Mouse (Mus musculus): Measurements from ENCODE around the gene Col4a1. TPM values are rescaled to one million over a fixed set of nuclear protein-coding genes. Genes with fewer than 3 reads are reported as not detected.

Gene Col4a1
- total RNA-seq, 1 experiment from 2014 or later = not detected

DNA sequence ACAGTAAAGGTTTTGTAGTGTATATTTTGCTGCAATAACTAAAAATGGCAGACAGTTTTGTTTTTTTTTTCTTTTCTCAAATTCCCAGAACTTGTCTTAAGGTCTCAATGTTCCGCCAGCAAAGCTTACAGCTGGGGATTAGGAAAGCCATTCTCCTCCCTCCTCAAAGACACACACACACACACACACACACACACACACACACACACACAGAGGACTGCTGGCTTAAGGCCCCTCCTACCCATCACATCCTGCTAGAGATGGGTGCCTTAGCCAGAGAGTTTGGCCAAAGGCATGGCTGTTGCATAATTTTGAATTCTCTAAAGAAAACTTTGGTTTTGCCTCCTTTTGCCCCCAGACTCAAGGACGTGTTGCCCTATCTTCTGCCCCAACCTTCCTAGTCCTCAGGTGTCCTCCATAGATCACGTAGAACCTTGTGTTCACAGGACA, 35.0 kb downstream of the Col4a1 start:
- no peak for ATAC-seq (ENCODE audit: extremely low read depth, insufficient number of reproducible peaks, low FRiP score, poor library complexity, severe bottlenecking)

DNA sequence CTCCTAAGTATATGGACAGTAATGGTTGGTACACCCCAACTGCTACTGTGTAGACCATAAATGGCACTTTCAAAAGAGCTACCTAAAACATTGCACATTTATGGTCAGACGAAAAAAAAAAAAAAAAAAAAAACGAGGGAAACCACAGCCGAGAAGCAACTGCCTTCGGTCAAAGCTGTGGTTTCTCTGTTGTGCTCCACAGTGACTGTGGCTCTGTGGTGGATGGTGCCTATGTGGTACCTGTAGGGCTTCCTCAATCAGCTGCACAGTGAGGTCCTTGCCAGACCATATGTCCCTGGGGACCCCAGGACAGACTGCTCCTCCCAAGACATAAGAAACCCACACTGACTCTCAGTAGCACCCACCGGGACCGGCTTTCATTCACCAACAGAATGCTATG, 36.3 kb downstream of the Col4a1 start:
- no peak for ATAC-seq (ENCODE audit: extremely low read depth, insufficient number of reproducible peaks, low FRiP score, poor library complexity, severe bottlenecking)

DNA sequence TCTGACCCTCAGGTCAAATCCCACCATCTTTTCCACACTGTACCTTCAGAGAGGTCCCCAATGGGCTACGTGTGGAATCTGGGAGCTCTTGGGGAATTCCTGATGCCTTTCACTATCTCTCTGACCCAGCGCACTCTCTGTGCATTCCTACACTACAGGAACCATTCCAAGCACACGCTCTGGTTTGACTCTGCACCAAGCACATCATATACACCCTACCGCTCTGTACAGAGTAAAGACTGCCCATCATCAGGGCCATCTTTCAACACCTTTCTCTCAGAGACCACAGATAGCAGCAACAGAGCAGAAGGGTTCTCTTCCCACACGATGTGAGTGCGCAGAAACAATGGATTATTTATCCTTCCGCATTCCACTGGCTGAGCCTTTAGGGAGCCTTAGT, 38.2 kb downstream of the Col4a1 start:
- no peak for ATAC-seq (ENCODE audit: extremely low read depth, insufficient number of reproducible peaks, low FRiP score, poor library complexity, severe bottlenecking)

DNA sequence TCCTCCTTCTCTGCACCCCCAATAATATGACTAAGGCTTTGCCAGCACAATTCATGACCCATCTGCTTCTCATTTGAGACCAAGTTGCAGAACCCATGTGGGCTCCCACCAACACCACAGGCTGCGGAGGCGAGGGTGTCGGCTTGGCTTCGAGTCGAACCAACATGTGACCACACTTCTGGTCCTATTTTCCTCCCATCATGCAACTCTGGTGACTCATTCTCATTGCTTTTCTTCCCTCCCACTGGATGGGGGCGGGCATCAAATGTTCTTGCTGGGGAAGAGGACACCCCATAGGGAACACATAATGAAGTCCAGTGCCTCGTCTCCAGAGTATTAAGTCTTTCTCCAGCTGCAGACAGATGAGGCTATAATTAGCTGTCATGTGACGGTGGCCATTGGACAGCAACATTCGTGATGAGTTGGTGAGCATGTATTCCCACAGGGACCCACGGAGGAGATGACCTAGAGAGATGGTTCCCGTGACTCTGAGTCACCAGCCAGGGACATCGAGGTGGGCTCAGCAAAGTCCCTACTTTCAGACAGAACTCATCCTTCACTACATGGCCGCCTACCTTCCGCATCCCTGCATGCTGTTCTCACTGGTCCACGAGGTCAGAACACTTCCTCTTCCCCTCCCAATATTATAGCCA, 39.0 kb downstream of the Col4a1 start:
- no peak for ATAC-seq (ENCODE audit: extremely low read depth, insufficient number of reproducible peaks, low FRiP score, poor library complexity, severe bottlenecking)

DNA sequence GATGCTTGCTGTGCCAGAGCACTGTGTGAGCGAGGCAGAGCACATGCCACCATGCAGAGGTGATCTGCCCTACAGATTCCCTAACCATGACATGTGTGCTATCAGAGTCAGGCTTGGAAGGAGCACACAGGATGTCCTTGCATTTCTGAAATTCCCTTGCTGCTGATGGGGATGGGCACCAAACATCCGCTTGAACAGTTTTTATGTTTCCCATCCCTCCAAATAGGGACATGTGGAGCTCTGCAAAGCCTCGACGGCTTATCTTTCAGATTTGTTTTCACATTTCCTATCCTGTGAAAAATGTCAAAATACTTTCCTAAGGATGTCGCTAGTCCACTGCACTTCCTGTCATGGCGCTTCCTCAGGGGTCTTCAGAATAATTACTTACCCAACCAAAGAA, 40.4 kb downstream of the Col4a1 start:
- ATAC-seq (ENCODE audit: extremely low read depth, insufficient number of reproducible peaks, low FRiP score, poor library complexity, severe bottlenecking) = no peak

DNA sequence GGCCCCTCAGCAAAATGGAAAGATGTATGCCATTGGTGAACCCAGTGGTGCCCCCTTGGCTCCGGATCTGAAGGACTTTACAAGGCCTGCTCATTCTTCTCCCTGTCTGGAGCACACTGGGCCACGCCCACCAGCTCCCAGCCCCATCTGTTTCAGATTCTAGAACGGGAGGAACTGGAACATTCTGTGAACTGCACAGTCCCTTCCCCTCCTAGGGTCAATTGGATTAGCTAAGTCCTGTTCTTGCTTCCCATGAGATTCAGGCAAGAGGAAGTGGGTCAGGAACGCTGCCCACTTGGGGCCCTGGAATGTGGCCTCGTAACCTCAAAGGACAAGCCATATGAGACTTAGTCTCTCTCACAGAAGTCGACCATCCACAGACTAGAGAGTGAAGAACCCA, 41.8 kb downstream of the Col4a1 start:
- no peak for ATAC-seq (ENCODE audit: extremely low read depth, insufficient number of reproducible peaks, low FRiP score, poor library complexity, severe bottlenecking)

DNA sequence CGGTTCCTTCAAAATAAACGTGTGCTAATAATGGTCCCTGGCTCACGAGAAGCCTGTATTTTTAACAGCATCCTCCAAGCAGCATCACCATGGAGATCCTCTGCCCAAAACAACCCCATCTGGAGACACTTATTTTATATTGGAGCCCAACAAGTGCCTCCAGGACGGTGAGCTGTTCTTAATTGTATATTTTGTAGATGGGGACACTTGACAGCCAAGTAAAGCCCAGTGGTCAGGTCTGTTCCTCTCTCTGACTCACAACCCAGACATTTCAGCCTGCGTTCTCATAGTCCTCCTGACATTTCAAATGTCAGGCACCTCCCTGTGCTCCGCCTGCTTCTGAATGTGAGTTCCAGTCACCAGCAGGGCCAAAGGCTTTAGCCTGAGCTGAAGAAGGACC, 43.9 kb downstream of the Col4a1 start:
- no peak for ATAC-seq (ENCODE audit: extremely low read depth, insufficient number of reproducible peaks, low FRiP score, poor library complexity, severe bottlenecking)

DNA sequence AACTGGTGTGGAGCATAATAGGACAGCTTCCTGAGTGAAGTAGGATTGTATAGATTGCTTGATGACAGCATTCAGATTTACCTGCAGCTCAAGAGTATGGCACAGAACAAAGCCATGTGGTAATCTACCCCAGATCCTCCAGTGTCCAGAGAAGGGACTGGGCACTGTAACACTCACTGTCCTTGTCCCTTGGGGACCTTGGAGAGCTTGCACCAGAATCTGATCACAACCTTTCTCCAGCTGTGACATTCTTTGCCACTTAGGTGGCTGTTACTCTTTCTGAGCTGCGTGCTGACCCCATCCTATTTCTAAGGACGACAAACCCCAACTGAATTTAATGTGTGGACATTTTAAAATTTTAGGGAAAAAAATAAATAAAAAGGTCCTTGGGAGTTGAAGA, 46.2 kb downstream of the Col4a1 start:
- no peak for ATAC-seq (ENCODE audit: extremely low read depth, insufficient number of reproducible peaks, low FRiP score, poor library complexity, severe bottlenecking)

DNA sequence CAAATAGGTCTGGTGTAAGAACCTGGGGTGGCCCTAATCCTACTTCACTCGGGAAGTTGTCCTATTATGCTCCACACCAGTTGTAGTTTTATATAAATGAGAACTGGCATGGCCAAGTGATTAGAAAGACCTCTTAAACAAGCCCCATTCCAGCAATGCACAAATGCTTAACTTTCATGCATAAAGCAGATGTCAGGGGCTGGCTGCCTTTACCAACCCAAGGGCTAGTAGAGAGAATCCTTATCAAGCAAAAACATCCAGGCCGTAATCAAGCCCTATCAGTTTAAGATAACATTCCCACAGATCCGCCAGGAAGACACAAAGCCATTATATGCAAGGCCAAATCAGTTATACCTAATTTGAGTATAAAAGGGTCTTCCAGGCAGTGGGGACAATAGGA, 46.7 kb downstream of the Col4a1 start:
- no peak for ATAC-seq (ENCODE audit: extremely low read depth, insufficient number of reproducible peaks, low FRiP score, poor library complexity, severe bottlenecking)

DNA sequence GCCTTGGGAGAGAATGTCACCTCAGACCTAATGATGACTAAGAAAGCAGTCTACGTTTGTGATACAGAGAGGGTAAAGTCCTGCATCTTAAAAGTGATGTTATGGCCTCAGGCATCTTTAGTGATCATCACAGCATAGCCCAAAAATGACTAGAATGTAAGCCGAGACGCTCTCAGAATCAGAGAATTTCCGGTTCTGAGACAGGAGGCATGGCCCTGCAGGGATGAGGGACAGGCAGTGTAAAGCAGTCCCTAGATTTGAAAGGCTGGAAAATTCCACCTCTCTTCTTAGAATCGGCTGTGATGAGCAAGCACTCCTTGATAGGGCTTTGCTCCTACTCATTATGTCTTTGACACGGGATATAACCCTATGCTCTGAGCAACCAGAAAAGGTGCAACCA, 48.8 kb downstream of the Col4a1 start:
- ATAC-seq (ENCODE audit: extremely low read depth, insufficient number of reproducible peaks, low FRiP score, poor library complexity, severe bottlenecking) = no peak

DNA sequence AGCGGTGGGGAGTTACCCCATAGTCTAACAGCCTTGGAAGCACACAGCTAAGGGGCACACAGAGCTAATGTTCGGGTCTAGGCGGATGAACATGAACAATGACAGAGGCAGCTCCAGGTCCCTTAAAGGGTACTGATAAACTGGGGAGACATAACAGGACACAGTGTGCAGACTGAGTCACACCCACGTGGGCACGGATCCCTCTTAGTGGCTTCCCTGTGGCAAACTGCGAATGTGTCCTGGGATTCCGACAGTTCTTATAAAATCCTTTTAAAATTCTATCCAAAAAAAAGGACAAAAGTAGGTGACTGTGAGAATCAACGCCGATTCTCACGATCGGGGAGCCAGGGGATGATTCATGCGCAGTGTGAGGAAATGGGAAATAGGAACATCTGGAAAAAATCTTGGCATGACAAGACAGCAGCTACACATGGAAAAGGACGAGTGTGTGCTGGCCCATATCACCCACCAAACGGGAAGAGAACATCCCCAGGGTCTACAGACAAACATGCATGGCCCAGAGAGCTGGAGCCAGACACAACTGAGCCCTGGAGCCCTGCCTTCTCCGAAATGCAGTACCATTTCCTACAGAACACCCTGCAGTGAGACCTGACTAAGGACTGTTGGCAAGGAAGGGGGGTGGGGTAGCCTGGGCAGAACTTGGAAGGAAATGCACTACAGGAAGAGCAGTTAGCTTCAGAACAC, 50.4 kb downstream of the Col4a1 start:
- no peak for ATAC-seq (ENCODE audit: extremely low read depth, insufficient number of reproducible peaks, low FRiP score, poor library complexity, severe bottlenecking)

DNA sequence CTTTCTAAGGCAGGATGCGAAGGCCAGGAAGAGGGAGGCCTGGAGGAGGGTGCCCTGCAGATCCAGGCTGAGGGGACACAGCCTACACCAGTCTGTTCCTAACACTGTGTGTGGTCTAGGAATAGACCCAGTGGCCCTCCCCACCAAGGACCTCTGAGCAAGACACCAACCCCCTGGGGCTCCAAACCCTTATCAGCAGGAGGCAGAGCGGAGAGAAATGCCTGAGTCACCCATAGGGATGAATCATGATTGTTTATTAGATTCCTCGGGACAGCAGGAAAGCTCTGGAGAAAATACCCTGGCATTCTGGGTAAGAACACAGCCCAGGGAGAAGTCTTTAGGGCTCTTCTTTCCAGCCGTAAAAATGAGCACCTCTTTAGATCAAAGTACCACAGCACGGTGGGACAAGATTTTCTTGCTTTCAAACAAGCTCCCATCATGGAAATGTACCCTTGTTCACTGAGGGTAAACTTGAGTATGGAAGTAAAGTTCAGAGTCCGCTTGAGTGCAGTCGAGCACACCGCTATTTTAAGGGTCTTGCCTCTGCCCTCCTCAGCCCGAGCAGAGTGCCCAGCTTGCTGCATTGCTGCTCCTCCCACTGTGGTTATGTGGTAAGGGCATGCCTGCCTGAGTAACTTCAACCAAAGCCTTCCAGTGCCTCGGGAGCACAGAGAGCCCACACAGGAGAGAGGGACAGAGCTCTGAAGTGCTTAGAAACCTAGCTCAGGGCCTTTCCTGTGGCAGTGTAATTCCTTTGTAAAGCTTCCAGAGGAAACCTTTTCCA, 52.6 kb downstream of the Col4a1 start:
- no peak for ATAC-seq (ENCODE audit: extremely low read depth, insufficient number of reproducible peaks, low FRiP score, poor library complexity, severe bottlenecking)

DNA sequence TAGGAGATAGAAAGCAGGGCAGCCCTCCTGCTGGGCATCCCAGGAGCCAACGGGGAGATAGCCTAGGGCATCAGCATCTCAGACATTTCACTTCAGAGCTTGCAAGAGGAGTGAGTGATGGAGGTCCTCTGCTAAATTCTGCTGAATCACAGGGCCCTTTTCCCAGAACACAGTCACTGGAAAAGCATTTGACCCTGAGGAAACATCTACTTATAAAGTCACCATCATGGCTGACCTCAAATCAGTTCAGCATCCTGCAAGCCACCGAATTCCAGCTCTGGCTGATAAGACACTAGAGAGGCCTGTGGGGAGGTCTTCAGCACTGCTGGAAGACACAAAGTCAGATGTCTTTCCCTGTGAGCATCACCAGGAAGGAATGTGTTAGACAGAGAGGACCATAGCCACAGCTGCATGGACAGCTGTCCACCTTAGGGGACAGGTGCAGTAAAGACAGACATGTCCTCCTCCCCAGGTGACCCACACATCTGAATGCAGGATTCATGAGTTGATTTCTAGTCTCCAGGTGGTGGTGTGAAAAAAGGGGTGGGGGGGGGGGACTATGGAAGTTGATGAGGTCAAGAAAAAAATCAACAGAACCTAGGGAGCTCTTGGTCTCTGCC, 54.0 kb downstream of the Col4a1 start:
- no peak for ATAC-seq (ENCODE audit: extremely low read depth, insufficient number of reproducible peaks, low FRiP score, poor library complexity, severe bottlenecking)

DNA sequence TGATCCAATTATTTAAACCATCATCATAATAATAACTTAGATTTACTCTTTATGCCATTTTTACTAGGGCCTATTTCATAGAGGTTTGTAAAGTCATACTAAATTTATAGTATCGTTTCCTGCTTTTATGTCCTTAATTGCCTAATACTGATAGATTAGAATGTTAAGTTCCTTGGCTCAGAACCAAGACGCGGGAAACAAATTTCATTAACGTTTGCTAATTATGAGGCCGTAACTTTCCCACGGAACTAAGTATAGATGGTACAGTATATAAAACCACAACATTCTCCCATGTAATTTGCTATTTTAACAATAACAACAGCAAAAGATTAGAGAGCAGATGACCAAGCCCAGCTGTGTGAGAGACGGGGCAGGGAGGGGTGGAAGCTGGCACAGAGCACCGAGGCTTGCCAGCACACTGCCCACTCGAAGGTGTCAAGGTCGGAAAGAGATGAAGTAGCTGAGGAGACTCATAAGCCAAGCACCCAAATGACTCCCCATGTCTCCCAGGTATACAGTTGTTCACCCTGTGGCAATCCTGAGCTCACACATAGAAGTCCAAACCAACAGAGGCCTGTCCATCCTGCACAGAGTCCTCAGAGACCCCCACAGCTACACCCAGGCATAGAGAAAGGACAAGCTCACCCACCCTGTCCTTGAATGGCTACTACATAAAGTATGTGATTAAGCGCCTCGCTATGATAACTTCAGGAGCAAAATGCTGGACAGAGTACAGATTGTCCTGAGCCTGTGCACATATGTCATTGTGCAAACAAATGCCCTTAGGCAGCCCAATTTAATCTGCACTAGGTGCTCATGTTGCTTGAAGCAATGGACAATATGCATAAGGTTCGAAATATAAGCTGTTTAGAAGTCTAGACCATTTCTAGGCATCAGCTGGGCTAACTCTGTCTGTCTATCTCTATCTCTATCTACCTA, 55.3 kb downstream of the Col4a1 start:
- ATAC-seq (ENCODE audit: extremely low read depth, insufficient number of reproducible peaks, low FRiP score, poor library complexity, severe bottlenecking) = no peak

DNA sequence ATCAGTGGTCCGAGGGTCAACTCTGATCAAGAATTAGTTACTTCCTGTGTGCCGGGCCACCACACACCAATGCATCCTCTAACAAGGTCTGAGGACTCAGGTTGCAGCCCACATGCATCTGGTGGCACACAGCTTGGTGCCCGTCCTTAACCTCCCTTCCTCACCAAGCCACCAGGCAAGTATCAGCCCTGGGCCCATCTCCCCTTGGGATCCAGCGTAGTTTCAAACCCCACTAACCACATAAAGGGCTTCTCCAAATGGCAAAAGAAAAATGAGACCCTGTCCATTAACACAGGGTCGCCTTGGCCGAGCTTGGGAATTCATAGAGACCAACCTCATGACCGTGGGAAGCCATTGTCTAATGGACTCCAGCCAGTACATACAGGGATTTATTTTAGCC, 56.2 kb downstream of the Col4a1 start:
- ATAC-seq (ENCODE audit: extremely low read depth, insufficient number of reproducible peaks, low FRiP score, poor library complexity, severe bottlenecking) = no peak

DNA sequence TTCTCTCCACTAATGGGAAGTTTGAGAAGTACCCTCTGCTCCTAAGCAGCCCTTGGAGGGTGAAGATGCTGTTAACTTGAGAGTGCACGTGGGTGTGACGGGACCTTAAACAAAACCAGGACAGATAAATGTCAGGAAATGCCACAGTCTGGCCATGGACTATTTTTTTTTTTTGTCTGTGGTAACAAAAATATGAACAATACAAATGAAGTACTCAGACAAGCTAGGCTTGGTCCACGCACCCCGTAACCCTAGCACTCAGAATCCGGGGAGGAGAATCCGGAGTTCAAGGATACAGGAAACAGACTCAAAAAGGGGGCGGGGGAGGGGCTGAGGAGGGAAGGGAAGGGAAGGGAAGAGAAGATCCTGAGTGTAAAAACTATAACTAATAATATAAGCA, 56.9 kb downstream of the Col4a1 start:
- ATAC-seq (ENCODE audit: extremely low read depth, insufficient number of reproducible peaks, low FRiP score, poor library complexity, severe bottlenecking) = no peak

DNA sequence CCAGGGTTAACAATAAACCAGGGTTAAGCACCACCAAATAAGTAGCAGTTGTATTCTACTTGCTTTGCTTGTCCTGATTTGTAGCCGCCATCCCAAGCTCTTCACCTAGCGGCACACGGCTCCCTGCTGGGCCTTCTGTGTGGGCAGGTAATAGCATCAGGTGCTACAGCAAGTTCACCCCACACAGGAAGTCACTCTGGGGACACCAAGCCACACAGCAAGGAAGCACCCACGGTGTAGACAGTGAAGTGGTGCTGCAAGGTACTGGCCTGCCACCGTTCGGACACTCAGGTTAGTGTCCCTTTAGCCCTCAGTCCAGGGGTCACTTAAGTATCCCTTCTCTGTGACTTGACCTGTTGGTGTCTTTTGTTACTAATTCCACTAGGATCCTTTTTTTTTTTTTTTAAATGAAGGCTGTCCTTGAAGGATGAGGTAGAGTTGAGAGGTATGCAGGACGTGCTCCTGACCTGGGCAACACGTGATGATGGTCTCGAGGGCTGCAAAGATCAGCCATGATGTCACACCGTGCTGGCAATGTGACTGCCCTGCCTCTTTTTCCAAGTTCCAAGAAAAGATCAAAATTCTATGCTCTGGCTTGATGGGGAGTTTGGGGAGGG, 57.6 kb downstream of the Col4a1 start:
- ATAC-seq (ENCODE audit: extremely low read depth, insufficient number of reproducible peaks, low FRiP score, poor library complexity, severe bottlenecking) = no peak

DNA sequence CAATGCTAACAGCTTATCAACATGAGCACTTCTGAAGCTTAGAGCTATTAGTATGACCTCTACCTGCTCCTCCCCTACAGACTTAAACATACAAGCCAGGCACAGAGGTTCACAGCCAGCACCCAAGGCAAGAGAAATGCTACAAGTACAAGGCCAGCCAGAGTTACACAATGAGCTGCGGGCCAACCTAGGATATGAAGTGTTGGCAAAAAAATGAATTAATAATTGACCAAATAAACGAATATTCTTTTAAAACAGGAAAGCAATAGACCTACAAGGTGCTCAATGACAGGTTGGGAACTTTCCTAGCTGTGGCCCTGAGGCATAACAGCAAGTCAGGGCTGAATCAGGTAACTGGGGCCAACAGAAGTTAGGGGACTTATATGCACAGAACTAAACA, 58.1 kb downstream of the Col4a1 start:
- no peak for ATAC-seq (ENCODE audit: extremely low read depth, insufficient number of reproducible peaks, low FRiP score, poor library complexity, severe bottlenecking)

Measured in neutrophil, adult 5-6 weeks (primary cell).